Mouse (Mus musculus) midbrain, embryonic 14.5 days (tissue): ENCODE data around the gene Metrnl. TPM values are rescaled to one million over a fixed set of nuclear protein-coding genes. Genes with fewer than 3 reads are reported as not detected.

ENCODE experiments used
- ATAC-seq: fragments of 200-750 bp; cut with Nextera tagmentation; 2 replicates; pipeline ENCODE4 v1.8.0; 2017; ENCODE audit warnings: moderate number of reproducible peaks, moderate library complexity; ENCODE audit not compliant: low FRiP score, low TSS enrichment
- DNase-seq: peaks from one replicate; pipeline ENCODE4 v3.0.0-alpha.2; 2015
- H3K27ac ChIP-seq: fragments of 300-500 bp; sonication (generic); replicated peaks from 2 replicates; pipeline ENCODE4 v1.5.1; 2014; ENCODE audit warnings: mild to moderate bottlenecking, low read depth, low read length, moderate library complexity
- H3K27me3 ChIP-seq: fragments of 300-500 bp; sonication (generic); 2 replicates; pipeline ENCODE4 v1.6.1; 2014; ENCODE audit warnings: low read length, control low read depth, mixed read lengths; ENCODE audit not compliant: control insufficient read depth, insufficient read depth
- H3K36me3 ChIP-seq: fragments of 300-500 bp; sonication (generic); 2 replicates; pipeline ENCODE4 v1.6.1; 2014; ENCODE audit warnings: low read length, control low read depth; ENCODE audit not compliant: control insufficient read depth, insufficient read depth
- H3K4me1 ChIP-seq: fragments of 300-500 bp; sonication (generic); 2 replicates; pipeline ENCODE4 v1.6.1; 2014; ENCODE audit warnings: mild to moderate bottlenecking, antibody characterized with exemption, low read length, control low read depth; ENCODE audit not compliant: control insufficient read depth, insufficient read depth
- H3K4me2 ChIP-seq: fragments of 300-500 bp; sonication (generic); 2 replicates; pipeline ENCODE4 v1.6.1; 2014; ENCODE audit warnings: mild to moderate bottlenecking, low read length, moderate library complexity
- H3K4me3 ChIP-seq: fragments of 300-500 bp; sonication (generic); replicated peaks from 2 replicates; pipeline ENCODE4 v1.5.1; 2014; ENCODE audit warnings: low read depth, low read length
- H3K9ac ChIP-seq: fragments of 300-500 bp; sonication (generic); replicated peaks from 2 replicates; pipeline ENCODE4 v1.6.1; 2014; ENCODE audit warnings: mild to moderate bottlenecking, low read length, moderate library complexity
- H3K9me3 ChIP-seq: fragments of 300-500 bp; sonication (generic); 2 replicates; pipeline ENCODE4 v1.6.1; 2016; ENCODE audit warnings: low read length, control low read depth, mixed read lengths; ENCODE audit not compliant: control insufficient read depth
- WGBS: fragments of 180-500 bp; shearing (Covaris S2); extraction: QIAGEN DNeasy Blood & Tissue Kit; methylation state at CpG from one replicate; pipeline ENCODE4 v1.1.7; 2014; 5-methylcytosine and 5-hydroxymethylcytosine counted together
- polyA plus RNA-seq: library from polyadenylated mRNA; unstranded; fragments of >200 nt; fragmentation: Nextera tagmentation; extraction: Ambion mirVana; gene quantifications from 2 replicates; pipeline ENCODE4 v1.2.1, GENCODE M21; 2014

The Metrnl gene
- polyA plus RNA-seq, 1 experiment from 2014 or later = 11.0 TPM

- no peaks in the 10 kb centered on the region for H3K9me3 ChIP-seq
- DNase-seq (no peak), ATAC-seq (no peak)
- H3K27ac ChIP-seq = no peak overlapping the region
- no peaks in the 10 kb centered on the region for H3K27me3 ChIP-seq
- H3K36me3 ChIP-seq = no peaks in the 10 kb centered on the region
- no peak overlapping the region for H3K4me3 ChIP-seq
- WGBS = 91% methylated on average over 6 of the region's 6 CpGs
- H3K4me1 ChIP-seq = no peaks in the 10 kb centered on the region
- no peak overlapping the region for H3K4me2 ChIP-seq
- H3K9ac ChIP-seq = no peak overlapping the region
These were observed 11.6 kb downstream of the Metrnl start for GRCm38 (mm10) chr11:121712987-121713386.

GRCm38 (mm10) chr11:121713569-121713968 is 12.2 kb downstream of the Metrnl start:
- no peaks in the 10 kb centered on the region for H3K9me3 ChIP-seq
- no peaks in the 10 kb centered on the region for H3K36me3 ChIP-seq
- DNase-seq (no peak), ATAC-seq (no peak)
- H3K27ac ChIP-seq = no peak overlapping the region
- no peaks in the 10 kb centered on the region for H3K27me3 ChIP-seq
- 88% methylated on average over 2 of the region's 2 CpGs for WGBS
- no peak overlapping the region for H3K4me2 ChIP-seq
- H3K9ac ChIP-seq = no peak overlapping the region
- no peak overlapping the region for H3K4me3 ChIP-seq
- no peaks in the 10 kb centered on the region for H3K4me1 ChIP-seq

- no peaks in the 10 kb centered on the region for H3K9me3 ChIP-seq
- no peak overlapping the region for H3K27ac ChIP-seq
- no peaks in the 10 kb centered on the region for H3K27me3 ChIP-seq
- no peak overlapping the region for H3K4me2 ChIP-seq
- no peaks in the 10 kb centered on the region for H3K4me1 ChIP-seq
- no peak overlapping the region for H3K4me3 ChIP-seq
- H3K36me3 ChIP-seq = no peaks in the 10 kb centered on the region
- H3K9ac ChIP-seq = no peak overlapping the region
- ATAC-seq = no peak
- 87% methylated on average over 2 of the region's 2 CpGs for WGBS
- no peak for DNase-seq
These were observed 13.6 kb downstream of the Metrnl start for GRCm38 (mm10) chr11:121714745-121715485.

GRCm38 (mm10) chr11:121717724-121718123 is 16.4 kb downstream of the Metrnl start:
- WGBS = 63% methylated on average over 6 of the region's 6 CpGs
- ATAC-seq = no peak
- H3K9ac ChIP-seq = no peak overlapping the region
- no peaks in the 10 kb centered on the region for H3K27me3 ChIP-seq
- no peaks in the 10 kb centered on the region for H3K36me3 ChIP-seq
- H3K9me3 ChIP-seq = no peaks in the 10 kb centered on the region
- no peak overlapping the region for H3K27ac ChIP-seq
- no peak overlapping the region for H3K4me2 ChIP-seq
- no peak overlapping the region for H3K4me3 ChIP-seq
- H3K4me1 ChIP-seq = no peaks in the 10 kb centered on the region
- no peak for DNase-seq

GRCm38 (mm10) chr11:121720752-121721151 is 19.4 kb downstream of the Metrnl start:
- no peak overlapping the region for H3K4me3 ChIP-seq
- 94% methylated on average over 3 of the region's 3 CpGs for WGBS
- no peak for ATAC-seq

GRCm38 (mm10) chr11:121722434-121722833 is 21.1 kb downstream of the Metrnl start:
- no peaks in the 10 kb centered on the region for H3K9me3 ChIP-seq
- no peak overlapping the region for H3K27ac ChIP-seq
- ATAC-seq = no peak
- H3K4me1 ChIP-seq = no peaks in the 10 kb centered on the region
- no peaks in the 10 kb centered on the region for H3K36me3 ChIP-seq
- H3K27me3 ChIP-seq = no peaks in the 10 kb centered on the region
- H3K4me3 ChIP-seq = no peak overlapping the region
- WGBS = 53% methylated on average over 2 of the region's 2 CpGs
- H3K9ac ChIP-seq = no peak overlapping the region
- no peak for DNase-seq
- no peak overlapping the region for H3K4me2 ChIP-seq

More at GRCm38 (mm10) chr11:121720752-121721151, 19.4 kb downstream of the Metrnl start:
- Histone ChIP-seq H3K4me1 (no peaks in the 10 kb centered on the region), H3K9me3 (no peaks in the 10 kb centered on the region), H3K27me3 (no peaks in the 10 kb centered on the region), H3K9ac (no peak overlapping the region), H3K4me2 (no peak overlapping the region), H3K36me3 (no peaks in the 10 kb centered on the region), H3K27ac (no peak overlapping the region)
- no peak for DNase-seq

GRCm38 (mm10) chr11:121726625-121727024 is 25.3 kb downstream of the Metrnl start:
- Histone ChIP-seq H3K36me3 (no peaks in the 10 kb centered on the region), H3K27me3 (no peaks in the 10 kb centered on the region), H3K9me3 (no peaks in the 10 kb centered on the region), H3K9ac (no peak overlapping the region), H3K4me2 (no peak overlapping the region), H3K4me1 (no peaks in the 10 kb centered on the region), H3K4me3 (no peak overlapping the region), H3K27ac (no peak overlapping the region)
- 83% methylated on average over 2 of the region's 2 CpGs for WGBS
- DNase-seq = no peak
- ATAC-seq = no peak

- peaks cover 2% of the 10 kb centered on the region; the same call in 1 of the 2 replicates for H3K4me1 ChIP-seq
- no peaks in the 10 kb centered on the region for H3K27me3 ChIP-seq
- ATAC-seq = no peak
- H3K4me2 ChIP-seq = no peak overlapping the region
- no peaks in the 10 kb centered on the region for H3K36me3 ChIP-seq
- no peak overlapping the region for H3K27ac ChIP-seq
- no peak overlapping the region for H3K4me3 ChIP-seq
- no peaks in the 10 kb centered on the region for H3K9me3 ChIP-seq
- DNase-seq = no peak
- WGBS = 80% methylated on average over 1 of the region's 1 CpGs
- no peak overlapping the region for H3K9ac ChIP-seq
These were observed 32.8 kb downstream of the Metrnl start for GRCm38 (mm10) chr11:121734184-121734583.

- no peak for DNase-seq
These were observed 33.5 kb downstream of the Metrnl start for GRCm38 (mm10) chr11:121734892-121735291.

More at GRCm38 (mm10) chr11:121734892-121735291, 33.5 kb downstream of the Metrnl start:
- Histone ChIP-seq H3K4me1 (peaks cover 2% of the 10 kb centered on the region; the same call in 1 of the 2 replicates), H3K9ac (no peak overlapping the region), H3K4me3 (no peak overlapping the region), H3K9me3 (no peaks in the 10 kb centered on the region), H3K36me3 (no peaks in the 10 kb centered on the region), H3K27ac (no peak overlapping the region), H3K27me3 (no peaks in the 10 kb centered on the region), H3K4me2 (no peak overlapping the region)
- 8% methylated on average over 1 of the region's 1 CpGs for WGBS
- ATAC-seq = no peak
